Mouse (Mus musculus): Measurements from ENCODE around the gene Gipc2.
A peak's percentile ranks its signal among the peaks of the same experiment; 100 is the strongest.
"Not testable (repeated sequence)": the region's sequence is repeated elsewhere in the genome, so short reads cannot be mapped to it uniquely, and the experiment has no call there.

Gene Gipc2

DNA sequence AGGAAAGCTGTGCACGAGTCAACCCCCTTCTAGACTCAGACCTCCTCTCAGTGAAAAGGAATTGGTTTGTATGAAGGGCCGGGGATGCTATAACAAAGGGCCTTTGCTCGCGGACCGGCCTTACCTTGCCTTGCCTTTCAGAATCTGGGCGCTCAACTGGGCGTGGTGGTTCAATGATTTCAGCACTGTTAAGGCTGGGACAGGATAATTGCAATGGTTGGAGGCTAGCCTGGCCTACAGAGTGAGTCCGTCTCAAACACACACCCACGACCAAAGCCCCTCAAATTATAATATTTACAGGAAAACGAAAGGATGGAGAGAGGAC lies at the start of gene Gipc2:
TSS of gene Gipc2 (minus strand) at position 132 of the 325 bp plus-strand sequence.
- no peak for DNase-seq (ENCODE audit: low spot score)

DNA sequence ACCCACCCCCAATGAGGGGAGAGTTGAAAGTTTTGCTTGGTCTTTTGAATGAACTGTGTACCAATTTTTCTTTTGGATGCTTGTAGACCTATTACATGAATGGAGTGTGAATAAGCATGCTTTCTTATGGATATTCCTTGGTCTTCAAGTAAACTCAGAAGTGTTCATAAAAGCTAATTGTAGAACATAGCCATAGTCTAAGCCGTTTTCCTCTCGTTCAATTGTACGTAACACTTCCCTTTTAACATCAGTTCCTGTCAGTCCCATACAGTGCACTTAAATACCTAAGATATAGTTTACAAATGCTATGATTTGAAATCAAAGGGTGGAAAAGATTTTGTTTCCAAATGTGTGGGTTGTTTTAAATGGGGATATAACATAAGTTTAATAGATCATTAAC lies 47.4 kb upstream of the Gipc2 start:
- no peak for DNase-seq (ENCODE audit: low spot score)

DNA sequence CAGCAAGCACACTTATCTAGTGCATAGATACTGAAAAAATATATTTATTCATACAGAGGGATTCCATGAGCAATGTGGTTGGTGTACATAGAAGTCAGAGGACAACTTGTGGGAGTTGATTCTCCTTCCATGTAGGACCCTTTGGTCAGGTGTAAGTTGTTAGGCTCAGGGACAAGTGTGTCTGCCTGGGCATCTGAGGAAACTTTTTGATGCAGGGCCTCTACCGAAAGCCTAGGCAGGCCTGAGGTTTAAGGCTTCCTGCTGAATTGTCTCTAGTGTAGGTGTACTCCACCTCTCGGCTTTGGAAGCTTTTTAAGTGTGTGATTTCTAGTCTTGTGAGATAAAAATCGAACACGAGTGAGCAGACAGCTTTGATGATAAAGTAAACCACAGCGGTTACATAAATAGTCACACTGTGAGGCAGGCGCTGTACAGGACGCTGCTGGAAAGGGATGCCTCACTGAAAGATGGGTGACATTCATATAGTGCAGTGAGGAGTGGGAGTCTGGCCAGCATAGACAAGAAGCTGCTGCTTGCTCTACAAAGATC lies 45.8 kb upstream of the Gipc2 start:
- no peak for DNase-seq (ENCODE audit: low spot score)

DNA sequence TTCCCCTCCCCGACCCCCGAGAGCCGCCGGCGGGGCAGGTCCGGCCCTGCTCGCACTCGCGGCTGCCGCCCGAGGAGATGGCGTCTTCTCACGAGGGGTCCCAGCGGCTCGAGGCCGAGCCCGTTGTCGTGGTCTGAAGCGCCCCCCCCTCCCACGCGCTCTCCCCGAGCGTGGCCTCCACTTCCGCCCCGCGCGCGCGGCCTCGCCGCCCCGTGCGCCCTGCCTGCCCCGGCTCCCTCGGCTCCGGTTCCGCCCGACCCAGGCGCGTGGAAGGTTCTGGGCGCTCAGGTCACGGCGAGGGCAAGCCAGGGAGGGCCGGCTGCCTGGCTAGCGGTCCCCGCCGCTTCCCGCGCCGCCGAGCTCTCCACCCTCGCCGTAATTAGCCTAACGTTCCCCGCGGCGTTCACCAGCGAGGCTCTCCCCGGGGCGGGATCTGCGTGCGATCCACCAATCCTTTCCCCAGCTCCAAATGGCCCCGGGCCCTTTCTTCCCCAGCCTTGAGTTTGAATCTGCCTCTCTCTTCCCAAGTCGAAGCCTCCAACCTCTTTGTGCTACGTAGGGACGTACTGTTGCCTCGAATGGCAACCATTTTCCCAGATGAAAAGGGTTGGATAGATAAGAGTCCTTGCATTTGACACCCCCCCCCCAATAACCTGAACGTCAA lies 44.8 kb upstream of the Gipc2 start:
- peak; percentile 63 for DNase-seq (ENCODE audit: low spot score)

DNA sequence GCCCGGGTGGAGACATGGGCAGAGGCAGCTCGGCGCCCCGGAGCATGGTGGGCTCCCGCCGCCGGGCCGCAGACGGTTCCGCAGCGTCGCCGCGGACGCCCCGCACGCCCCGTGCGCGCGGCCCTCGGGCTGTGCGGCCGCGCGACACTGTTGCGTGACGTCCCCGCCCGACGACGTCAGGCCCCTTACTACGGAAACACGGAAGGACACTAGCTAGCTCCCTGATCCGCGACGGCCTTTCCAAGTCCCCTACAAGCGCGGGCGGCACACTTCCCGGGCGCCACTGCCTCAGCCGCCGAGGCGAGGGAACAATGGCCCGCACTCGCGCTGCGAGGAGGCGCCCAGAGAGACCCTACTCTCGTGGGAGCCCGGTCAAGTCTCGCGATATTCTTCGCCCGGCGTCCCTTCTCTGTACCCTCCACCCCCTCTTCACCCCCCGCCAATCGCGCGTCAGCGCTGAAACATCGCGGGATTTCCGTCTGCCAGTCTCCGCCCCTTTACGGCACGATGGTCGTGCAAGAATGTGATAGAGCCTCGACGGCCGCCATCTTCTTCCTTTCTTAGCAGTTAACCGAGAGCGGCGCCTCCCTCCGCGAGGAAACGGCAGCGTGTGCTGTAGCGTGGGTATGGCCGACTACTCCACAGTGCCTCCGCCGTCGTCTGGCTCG lies 44.1 kb upstream of the Gipc2 start, which contains the start of the genes Dnajb4 and Fubp1:
TSS of gene Dnajb4 (minus strand) at position 336 of the 668 bp plus-strand sequence.
TSS of gene Fubp1 (plus strand) at position 456 of the 668 bp plus-strand sequence.
- peak; percentile 100 for DNase-seq (ENCODE audit: low spot score)

DNA sequence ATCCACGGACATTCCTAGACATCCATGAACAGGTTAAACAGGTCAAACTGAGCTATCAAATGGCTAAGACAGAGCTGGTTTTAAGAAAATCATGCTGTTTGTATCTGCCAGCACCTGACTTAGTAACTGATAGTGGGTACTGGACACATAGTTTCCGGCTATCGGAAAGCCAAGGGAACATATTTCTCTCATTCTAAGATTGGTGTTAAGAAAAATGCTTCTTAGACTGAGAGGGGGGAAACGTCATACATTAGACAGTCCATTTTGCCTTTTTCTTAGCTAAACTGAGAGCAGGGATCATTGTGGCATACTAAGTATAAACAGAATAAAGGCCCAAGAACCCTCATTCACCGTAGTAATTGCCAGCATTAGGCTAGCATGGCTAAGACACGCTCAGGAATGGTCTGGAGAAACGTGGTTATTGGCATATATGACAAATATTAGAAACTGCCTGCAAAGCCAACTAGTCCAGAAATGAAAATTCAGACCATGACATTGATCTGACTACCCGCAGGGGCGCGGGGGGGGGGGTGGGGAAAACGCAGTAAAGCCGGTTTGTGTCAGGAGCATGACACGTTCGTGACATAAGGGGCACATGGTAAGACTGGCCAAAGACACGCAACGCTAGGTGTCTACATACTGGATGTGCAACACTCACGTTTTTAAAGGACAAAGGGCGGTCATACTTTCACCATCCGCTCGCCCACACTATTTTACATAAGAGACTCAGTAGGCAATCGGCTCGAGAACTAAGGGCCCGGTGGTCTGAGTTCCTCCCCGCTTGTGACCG lies 43.3 kb upstream of the Gipc2 start:
- DNase-seq (ENCODE audit: low spot score), result peak; percentile 26

DNA sequence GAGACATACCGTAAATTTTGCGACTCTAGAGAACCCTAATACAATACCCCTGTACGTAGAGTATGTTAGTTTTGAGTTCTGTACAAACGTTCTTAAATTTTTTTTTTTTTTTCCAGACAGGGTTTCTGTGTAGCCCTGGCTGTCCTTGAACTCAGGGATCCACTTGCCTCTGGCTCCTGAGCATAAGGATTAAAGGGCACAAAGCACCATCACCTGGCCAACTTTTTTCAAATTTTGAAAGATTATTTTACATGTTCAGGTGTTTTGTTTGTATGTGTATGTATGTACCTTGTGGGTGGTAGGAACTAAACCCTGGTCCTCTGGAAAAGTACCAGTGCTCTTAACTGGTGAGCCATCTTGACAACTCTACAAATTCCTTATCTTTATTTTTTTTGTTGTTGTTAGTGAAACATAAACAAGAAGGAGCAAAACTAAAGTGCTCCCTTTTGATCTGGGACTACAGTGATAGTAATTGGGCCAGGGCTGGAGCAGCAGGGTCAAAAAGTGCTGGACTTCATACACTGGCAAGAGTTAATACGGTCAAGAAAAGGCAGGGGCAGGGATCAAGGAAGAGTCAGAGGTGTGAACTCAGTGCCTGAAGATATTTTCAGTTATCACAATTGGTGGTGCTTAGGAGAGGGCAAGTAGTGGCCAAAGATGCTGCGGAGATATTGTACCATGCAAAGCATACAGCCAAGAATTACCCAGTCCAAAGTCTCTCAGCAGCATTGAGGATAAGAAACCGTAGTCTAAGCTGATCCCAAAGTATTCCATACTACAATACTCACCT lies 42.3 kb upstream of the Gipc2 start:
- no peak for DNase-seq (ENCODE audit: low spot score)

DNA sequence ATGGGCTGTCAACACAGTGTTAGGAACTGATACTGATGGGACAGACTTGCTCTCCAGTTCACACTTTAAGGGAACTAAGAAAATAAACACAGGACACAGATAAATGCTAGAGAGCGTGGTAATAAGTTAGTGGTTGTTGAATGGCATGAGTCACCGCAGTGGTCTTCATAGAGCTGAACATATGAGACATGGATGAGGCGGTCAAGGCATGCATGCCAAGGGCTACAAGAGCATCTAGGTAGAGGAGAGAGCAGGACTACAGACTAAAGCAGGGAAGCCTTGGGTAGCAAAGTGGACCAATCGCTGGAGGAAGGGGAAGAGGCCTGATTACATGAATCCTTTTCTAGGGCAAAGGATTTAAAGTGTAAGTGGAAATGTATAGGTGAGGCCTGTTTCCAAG lies 41.1 kb upstream of the Gipc2 start:
- no peak for DNase-seq (ENCODE audit: low spot score)

DNA sequence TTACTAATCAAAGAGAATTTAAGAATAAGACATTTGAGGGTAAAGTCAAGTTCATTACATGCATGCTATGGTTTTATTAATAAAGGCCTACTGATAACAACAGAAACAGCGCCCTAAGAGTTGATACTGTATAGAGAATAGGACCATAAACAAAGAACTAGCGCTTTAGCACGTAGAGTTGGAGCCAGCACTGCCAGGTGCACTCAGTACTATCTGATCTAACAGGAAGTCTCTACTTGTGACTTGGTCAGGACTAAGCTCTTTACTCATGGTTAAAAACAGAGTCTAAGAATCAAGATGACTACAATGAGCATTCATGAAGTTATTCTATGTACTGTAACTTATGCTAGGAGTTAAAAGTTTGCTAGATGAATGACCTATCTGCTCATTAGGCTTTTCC lies 38.5 kb upstream of the Gipc2 start:
- no peak for DNase-seq (ENCODE audit: low spot score)

DNA sequence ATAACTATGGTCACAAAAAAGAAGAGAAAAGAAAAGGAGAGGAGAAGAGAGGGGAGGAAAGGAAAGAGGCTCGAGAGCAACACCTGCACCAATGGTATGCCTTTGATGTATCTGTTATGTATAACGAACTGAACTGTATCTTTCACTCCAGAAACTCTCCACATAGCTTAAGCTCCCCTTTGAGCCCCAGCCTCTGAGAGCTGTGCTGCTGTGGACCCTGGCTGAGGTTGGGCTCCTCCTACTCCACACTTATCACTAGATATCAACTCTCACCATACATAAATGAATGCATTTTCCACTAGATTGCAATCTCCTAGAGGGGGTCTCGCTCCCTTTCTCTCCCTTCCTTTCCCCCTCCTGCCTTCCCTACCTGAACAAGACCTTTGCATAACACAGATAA lies 38.0 kb upstream of the Gipc2 start:
- DNase-seq (ENCODE audit: low spot score), result no peak

DNA sequence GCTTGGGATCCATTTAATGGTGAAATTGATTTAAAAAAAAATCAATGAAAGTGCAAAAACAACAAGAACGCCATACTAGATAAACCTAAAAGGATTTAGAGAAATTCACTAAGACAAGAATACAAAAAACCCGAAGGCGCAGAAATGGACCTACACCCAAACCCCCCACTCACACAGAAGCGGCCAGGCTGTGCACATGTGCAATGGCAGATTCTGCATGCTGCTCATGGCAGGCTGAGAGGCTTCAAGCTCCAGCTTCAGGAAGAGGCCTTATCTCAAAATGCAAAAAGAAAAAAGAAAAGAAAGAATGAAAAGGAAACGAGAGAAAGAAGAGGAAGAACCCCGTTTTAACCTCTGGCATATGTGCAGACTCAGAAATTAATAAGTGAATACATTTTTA lies 37.4 kb upstream of the Gipc2 start:
- no peak for DNase-seq (ENCODE audit: low spot score)

DNA sequence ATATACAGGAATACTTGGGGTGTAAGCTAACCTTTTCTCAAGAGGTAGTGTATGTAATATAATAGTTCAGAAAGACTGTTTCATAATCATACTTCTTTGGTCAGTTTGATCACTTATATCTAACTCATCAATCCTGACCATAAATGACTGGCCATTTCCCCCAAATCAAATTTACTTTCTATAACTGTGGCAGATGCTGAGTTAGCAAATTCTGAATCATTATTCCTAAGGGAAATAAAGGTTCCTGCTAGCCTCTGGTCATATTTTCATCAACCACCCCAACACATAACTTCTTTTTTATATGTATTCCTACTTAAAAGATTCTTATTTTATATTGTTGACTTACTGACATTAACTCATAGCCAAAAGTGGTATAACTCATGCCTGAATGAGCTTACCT lies 36.9 kb upstream of the Gipc2 start:
- DNase-seq (ENCODE audit: low spot score), result no peak

DNA sequence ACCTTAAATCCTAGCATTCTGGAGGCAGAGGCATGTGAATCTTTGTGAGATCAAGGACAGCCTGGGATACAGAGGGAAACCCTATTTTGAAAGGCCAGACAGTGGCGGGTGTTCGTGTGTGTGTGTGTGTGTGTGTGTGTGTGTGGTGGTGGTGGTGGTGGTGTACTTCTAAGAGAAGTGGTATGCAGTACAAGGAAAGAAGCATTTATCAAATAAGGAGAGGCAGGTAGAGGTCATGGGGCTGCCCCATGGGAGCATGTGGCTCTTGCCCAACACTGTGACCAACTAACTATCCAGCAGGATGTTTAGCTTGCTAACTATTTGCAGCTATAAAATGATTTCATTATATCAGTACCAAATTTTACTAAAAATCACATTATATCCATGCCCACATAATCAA lies 35.6 kb upstream of the Gipc2 start:
- no peak for DNase-seq (ENCODE audit: low spot score)

DNA sequence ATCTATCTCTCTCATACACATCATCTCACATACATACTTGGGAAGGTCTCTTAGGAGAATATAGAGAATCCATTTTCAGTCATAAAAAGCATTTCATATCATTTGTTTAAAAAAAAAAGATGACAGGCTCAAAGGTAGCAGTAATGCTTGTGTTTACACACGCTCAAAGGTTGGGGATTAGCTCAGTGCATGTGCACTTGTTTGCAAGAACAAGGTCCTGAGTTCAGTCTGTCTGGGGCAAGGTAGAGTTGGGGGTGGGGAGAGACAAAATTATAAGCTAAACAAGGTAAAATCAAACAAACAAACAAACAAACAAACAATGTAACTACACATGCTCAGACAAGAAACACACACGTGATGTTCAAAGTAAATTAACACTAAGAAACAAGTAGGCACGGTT lies 35.2 kb upstream of the Gipc2 start:
- DNase-seq (ENCODE audit: low spot score), result no peak

DNA sequence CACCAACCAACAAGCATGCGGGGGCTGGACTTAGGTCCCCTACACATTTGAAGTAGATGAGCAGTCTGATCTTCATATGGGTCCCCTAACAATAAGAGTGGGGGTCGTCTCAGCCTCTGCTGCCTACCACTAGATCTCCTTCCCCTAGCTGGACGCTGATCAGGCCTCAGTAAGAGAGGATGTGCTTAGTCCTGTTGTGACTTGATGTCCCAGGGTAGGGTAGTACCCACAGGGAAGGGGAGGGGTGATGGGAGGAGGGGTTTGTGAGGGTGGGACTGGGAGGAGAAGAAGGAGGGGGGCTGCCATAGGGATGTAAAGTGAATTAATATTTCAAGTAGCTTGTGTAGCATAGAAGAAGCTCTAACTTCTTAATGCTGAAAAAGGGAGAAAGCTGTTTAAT lies 33.1 kb upstream of the Gipc2 start:
- no peak for DNase-seq (ENCODE audit: low spot score)

DNA sequence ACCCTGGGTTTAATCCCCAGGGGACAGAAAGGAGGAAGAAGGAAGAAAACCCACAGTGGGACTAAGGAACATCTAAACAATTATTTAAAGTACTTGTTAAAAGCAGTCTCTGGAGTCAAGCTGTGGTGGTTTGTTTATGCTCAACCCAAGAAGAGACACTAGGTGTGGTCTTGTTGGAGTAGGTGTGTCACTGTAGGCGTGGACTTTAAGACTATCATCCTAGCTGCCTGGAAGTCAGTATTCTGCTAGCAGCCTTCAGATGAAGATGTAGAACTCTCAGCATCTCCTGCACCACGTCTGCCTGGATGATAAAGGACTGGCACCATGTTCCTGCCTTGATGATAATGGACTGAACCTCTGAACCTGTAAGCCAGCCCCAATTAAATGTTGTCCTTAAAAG lies 31.2 kb upstream of the Gipc2 start:
- DNase-seq (ENCODE audit: low spot score), result not testable (repeated sequence)

DNA sequence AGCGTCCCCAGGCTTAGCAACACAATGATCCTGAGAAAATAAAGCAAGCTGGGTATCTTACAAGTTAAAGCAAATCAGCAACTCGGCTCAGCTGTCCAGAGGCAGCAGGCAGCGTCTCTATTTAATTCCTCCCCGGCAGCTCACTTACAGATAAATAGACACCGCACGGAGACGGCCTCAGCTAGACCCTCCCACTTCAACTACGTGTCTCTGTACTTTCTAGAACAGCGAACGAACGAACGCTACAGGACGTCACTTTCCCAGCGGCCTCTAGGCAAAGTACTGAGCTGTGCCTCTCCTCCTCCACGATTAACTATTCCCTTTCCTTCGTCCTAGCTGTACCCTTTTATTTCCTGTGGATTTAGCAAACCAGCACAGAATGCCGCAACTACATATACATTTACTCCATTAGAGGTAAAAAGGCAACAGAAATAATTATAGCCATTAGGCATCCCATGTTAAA lies 27.6 kb upstream of the Gipc2 start:
- DNase-seq (ENCODE audit: low spot score), result peak; percentile 86

DNA sequence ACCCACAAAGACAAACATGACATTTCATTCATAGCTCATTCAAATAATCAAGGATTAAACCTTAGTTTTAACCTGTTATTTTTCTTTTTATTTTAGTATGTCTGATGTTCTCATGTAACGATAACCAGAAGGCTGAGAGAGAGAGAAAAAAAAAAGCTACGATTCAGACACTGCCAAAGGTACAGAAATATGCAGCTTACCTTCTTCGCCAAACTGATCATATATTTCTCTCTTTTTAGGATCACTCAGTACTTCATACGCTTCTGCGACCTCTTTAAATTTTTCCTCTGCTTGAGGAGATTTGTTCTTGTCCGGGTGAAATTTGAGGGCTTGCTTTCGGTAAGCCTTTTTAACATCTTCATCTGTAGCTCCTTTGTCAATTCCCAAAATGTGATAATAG lies 27.1 kb upstream of the Gipc2 start:
- no peak for DNase-seq (ENCODE audit: low spot score)

DNA sequence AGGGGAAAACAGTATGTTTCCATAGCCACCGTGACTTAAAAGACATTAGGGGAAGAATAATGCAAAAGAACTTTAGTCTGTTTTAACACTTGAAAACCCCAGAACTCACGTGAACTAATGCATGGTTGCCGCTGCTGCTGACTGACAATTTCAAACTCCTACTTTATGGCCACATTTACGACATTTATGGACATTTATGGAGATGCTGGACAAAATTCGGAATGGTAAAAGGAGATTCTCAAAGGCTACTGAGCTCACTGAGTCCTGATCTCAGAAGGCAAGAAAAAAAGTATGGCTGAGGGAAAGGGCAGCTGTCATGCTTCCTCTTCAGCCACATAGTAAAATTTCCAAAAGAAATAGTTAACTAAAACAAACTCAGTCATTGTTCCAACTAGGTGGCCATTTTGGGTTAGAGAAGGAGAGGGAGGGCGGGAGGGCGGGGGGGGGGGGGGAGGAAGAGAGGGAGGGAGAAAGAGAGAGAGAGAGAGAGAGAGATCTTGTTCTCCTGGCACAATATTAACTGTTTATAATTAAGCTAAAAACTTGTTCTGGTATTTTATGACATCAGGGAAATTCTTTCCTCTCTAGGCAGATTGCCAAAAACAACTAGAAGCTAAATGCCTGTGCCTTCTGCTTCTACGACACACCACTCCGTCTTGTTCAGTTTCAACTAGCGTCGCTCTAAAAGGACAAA lies 26.4 kb upstream of the Gipc2 start:
- no peak for DNase-seq (ENCODE audit: low spot score)

DNA sequence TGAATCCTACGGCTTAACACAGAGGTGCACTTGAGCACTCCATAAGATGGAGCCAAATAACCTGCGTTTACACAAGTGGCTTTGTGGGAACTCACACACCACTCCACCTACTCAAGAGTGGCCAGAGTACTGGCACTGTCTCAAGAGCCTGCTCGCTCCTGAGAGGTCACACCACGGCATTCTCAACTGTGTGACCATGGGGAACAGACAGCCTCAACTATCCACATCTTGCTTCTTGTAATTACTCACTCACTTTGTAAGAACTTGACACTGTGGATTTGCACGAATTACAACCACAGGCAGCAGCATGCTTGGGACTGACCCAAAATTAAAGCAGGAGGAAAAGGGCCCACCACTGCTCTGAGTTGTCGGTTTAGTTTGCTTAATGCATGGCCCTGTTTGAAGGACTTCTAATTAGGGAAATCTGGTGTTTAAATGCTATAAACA lies 25.8 kb upstream of the Gipc2 start:
- DNase-seq (ENCODE audit: low spot score), result peak; percentile 32
